Mouse (Mus musculus): ENCODE measurements at regions not wholly inside any gene's neighbourhood (a gene's known extent, or its start where the extent isn't known, plus 50 kb on each side); places are given as distances from the start of the nearest gene placed in this dataset.

DNA sequence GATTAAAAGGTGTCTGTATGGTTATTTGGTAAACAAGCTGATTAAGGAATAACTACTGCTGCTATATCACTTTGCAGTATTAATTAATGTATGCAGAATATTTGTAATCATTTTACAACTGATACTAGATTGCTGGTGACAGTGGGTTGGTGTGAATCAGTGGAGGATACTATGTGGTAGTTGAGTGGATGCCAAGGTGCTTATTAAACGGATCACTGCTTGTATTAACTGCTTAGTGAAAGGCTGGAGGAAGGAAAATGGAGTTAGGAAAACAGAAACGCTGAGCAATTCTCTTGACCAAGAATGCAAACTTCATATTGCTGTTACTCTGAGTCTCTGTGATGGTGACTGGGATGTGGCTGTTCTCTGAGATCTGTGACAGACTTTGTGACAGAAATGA is 86.8 kb upstream of the D1Pas1 start:
- no peak overlapping the region for H3K4me2 ChIP-seq (ENCODE audit: low read depth, low read length)
- no peak overlapping the region for H3K9ac ChIP-seq (replicated peaks; ENCODE audit: low read depth, low read length)
- H3K36me3 ChIP-seq (ENCODE audit: control insufficient read depth, insufficient read depth, low read length) = no peaks in the 10 kb centered on the region
- no peak for ATAC-seq (ENCODE audit: low read depth)
- H3K4me3 ChIP-seq (ENCODE audit: low read depth, low read length) = no peak overlapping the region
- H3K9me3 ChIP-seq (ENCODE audit: control insufficient read depth, low read length) = no peaks in the 10 kb centered on the region
- 88% methylated on average over 2 of the region's 2 CpGs for WGBS
- no peak overlapping the region for H3K27ac ChIP-seq (ENCODE audit: low read depth, low read length)
- H3K27me3 ChIP-seq (ENCODE audit: control insufficient read depth, insufficient read depth, low read length) = no peaks in the 10 kb centered on the region
- H3K4me1 ChIP-seq (ENCODE audit: control insufficient read depth, insufficient read depth, low read length) = no peaks in the 10 kb centered on the region

DNA sequence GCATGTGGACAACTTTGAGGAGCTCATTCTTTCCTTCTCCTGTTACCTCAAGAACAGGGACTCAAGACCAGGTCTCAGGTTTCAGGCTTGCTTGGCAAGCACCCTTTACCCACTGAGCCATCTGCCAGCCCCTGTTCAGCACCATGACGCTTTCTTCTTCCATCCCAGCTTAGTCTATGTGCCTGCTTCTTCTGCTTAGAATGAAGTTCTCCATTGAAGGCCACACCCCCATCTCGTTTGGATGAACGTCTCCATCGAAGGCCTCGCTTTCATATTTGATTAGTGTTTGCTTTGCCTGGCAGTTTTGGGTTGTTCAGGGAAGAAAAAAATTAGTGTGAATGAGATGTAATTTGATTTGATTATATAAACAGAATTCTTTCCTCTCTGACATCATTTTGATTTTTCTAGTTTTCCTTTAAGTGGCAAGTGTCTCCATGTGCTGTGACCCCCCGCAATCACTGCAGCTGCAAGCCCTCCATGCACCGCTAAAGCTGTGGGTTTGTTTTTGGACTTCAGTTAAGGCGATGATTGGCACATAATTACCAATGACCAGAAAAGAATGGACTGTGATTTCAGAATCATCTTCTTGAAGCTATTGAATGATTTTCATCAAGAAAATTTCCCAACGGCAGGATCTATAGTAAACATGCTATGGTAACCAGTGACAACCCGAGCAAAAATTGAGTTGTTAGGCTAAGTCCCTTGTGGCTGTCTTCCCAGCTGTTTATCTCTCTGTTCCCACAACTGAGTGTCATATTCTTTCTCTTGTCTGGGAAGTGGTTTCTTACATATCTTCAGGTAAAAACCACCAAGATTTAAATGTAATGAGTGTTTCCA is 106.4 kb upstream of the D1Pas1 start:
- Histone ChIP-seq H3K27me3 (ENCODE audit: control insufficient read depth, insufficient read depth, low read length) (no peaks in the 10 kb centered on the region), H3K9me3 (ENCODE audit: control insufficient read depth, low read length) (no peaks in the 10 kb centered on the region), H3K4me1 (ENCODE audit: control insufficient read depth, insufficient read depth, low read length) (no peaks in the 10 kb centered on the region), H3K4me3 (ENCODE audit: low read depth, low read length) (no peak overlapping the region), H3K9ac (replicated peaks; ENCODE audit: low read depth, low read length) (no peak overlapping the region), H3K27ac (ENCODE audit: low read depth, low read length) (no peak overlapping the region), H3K4me2 (ENCODE audit: low read depth, low read length) (no peak overlapping the region), H3K36me3 (ENCODE audit: control insufficient read depth, insufficient read depth, low read length) (no peaks in the 10 kb centered on the region)
- 90% methylated on average over 10 of the region's 10 CpGs for WGBS
- ATAC-seq (ENCODE audit: low read depth) = no peak

DNA sequence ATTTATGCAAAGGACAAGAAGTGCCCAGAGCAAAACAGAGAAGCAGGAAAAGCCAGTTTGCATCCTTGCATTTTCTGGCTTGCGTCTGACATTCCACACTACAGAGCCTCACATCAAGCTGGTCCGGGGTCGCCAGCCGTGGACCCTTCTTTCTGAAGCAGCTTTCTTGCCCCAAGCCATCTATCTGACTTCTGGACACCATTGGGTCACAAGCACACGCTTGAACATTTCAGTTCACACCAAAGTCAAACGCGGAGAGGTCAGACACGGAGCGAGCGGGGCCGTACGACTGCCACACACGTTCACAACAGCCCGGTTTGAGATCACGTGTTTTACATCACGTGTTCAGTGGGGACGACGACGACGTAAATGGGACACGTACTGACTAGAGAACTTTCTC is 108.9 kb upstream of the D1Pas1 start:
- no peak for ATAC-seq (ENCODE audit: low read depth)
- no peak overlapping the region for H3K27ac ChIP-seq (ENCODE audit: low read depth, low read length)
- H3K9ac ChIP-seq (replicated peaks; ENCODE audit: low read depth, low read length) = no peak overlapping the region
- H3K4me1 ChIP-seq (ENCODE audit: control insufficient read depth, insufficient read depth, low read length) = no peaks in the 10 kb centered on the region
- H3K36me3 ChIP-seq (ENCODE audit: control insufficient read depth, insufficient read depth, low read length) = no peaks in the 10 kb centered on the region
- no peak overlapping the region for H3K4me3 ChIP-seq (ENCODE audit: low read depth, low read length)
- H3K9me3 ChIP-seq (ENCODE audit: control insufficient read depth, low read length) = no peaks in the 10 kb centered on the region
- H3K27me3 ChIP-seq (ENCODE audit: control insufficient read depth, insufficient read depth, low read length) = no peaks in the 10 kb centered on the region
- WGBS = 91% methylated on average over 21 of the region's 21 CpGs
- no peak overlapping the region for H3K4me2 ChIP-seq (ENCODE audit: low read depth, low read length)

DNA sequence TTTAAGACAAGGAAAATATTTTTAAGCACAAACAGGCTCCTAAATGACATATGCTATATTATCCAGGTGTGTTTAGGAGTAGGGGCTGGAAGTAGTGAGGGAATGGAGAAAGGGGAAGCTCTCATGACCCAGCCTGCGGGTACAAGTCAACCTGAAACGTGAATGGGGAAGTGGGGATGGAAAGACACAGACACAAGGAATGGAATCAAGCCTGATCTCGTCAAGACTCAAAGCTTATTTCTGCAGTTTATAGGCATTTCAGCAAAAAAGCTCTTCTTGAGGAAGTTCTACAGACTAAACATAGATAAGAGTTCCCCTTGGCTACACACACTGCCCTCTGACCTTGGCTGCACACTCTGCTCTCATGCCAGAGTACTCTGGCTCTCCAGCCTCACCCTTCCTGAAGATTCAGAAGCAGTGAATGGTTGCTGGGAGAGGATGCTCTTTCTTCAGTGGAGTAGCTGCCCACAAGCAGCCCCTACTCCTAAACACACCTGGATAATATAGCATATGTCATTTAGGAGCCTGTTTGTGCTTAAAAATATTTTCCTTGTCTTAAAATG is 106.4 kb upstream of the Rrp15 start:
- no peak overlapping the region for H3K27ac ChIP-seq (ENCODE audit: low read depth, low read length)
- no peaks in the 10 kb centered on the region for H3K9me3 ChIP-seq (ENCODE audit: control insufficient read depth, low read length)
- H3K9ac ChIP-seq (replicated peaks; ENCODE audit: low read depth, low read length) = no peak overlapping the region
- H3K4me1 ChIP-seq (ENCODE audit: control insufficient read depth, insufficient read depth, low read length) = no peaks in the 10 kb centered on the region
- no peaks in the 10 kb centered on the region for H3K27me3 ChIP-seq (ENCODE audit: control insufficient read depth, insufficient read depth, low read length)
- no peak for ATAC-seq (ENCODE audit: low read depth)
- no peak overlapping the region for H3K4me2 ChIP-seq (ENCODE audit: low read depth, low read length)
- no peak overlapping the region for H3K4me3 ChIP-seq (ENCODE audit: low read depth, low read length)
- no peaks in the 10 kb centered on the region for H3K36me3 ChIP-seq (ENCODE audit: control insufficient read depth, insufficient read depth, low read length)
- 87% methylated on average over 3 of the region's 3 CpGs for WGBS

DNA sequence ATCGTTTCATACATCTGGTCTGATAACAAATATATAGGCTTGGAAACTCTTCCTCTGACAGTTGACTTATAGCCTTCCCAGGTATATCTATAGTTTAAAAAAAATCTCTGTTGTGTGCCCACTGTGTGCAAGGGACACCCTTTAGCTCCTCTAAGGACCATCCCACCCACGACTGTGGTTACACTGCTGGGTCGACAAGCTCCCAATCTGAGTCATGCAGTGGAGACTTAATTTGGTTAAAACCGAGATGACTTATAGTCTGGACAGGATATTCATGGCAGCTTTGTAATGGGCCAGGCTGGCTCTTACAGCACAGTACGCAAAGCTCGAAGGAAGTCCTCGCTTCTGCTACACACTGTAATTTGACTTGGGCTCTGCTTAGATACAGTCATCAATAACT is 96.1 kb upstream of the Rrp15 start:
- peaks cover 4% of the 10 kb centered on the region; the same call in 1 of the 2 replicates for H3K4me1 ChIP-seq (ENCODE audit: control insufficient read depth, insufficient read depth, low read length)
- H3K36me3 ChIP-seq (ENCODE audit: control insufficient read depth, insufficient read depth, low read length) = no peaks in the 10 kb centered on the region
- H3K27ac ChIP-seq (ENCODE audit: low read depth, low read length) = no peak overlapping the region
- no peaks in the 10 kb centered on the region for H3K27me3 ChIP-seq (ENCODE audit: control insufficient read depth, insufficient read depth, low read length)
- no peak overlapping the region for H3K4me2 ChIP-seq (ENCODE audit: low read depth, low read length)
- whole genome bisulfite sequencing = 83% methylated on average over 7 of the region's 7 CpGs
- H3K9me3 ChIP-seq (ENCODE audit: control insufficient read depth, low read length) = no peaks in the 10 kb centered on the region
- no peak overlapping the region for H3K9ac ChIP-seq (replicated peaks; ENCODE audit: low read depth, low read length)
- H3K4me3 ChIP-seq (ENCODE audit: low read depth, low read length) = no peak overlapping the region
- no peak for ATAC-seq (ENCODE audit: low read depth)

DNA sequence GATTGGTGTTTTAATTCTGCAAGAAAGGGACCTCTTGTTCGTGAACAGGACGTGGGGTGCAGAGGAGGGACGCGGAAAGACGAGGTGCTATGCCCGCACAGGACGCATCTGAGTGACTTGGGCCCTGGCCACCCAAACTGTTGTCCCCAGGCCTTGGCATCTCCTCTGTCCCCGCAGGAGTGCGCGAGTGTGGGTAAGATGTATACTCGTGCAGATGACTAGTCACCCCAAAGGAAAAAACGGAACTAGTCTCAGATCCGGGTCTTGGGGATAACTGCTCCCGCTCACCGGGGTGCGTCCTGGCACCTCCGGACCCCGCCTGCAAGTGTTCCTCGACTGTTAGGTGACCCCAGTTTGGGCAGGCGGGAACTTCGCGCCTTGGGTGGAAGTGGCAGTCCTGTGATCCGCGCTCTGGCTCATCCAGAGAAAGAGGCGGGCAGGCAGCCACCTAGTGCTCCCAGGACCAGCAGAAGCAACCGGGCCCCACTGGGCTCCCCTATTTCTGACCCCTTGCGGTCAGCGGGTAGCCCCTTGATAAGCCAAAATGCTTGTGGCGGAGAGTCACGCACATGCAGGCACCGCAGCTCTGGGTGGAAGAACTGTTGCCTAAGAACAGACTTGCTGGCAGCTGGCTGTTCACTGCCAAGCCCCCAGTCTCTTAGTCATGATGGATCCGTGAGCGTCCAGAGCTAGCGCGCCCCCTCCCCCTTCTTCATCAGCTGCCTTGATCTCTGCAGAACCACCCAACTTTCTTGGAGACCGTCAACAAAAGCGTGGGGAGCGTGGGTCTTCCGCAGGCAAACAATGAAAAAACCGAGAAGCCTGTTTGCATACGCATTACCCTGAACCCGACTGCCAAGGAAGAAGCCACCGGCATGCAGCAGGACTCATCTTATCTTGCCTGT is 85.0 kb upstream of the Rrp15 start:
- WGBS = 1% methylated on average over 42 of the region's 43 CpGs
- Histone ChIP-seq H3K4me2 (ENCODE audit: low read depth, low read length) (peak overlapping the region; percentile 92), H3K27me3 (ENCODE audit: control insufficient read depth, insufficient read depth, low read length) (no peaks in the 10 kb centered on the region; the same call in 1 of the 2 replicates), H3K9me3 (ENCODE audit: control insufficient read depth, low read length) (no peaks in the 10 kb centered on the region), H3K36me3 (ENCODE audit: control insufficient read depth, insufficient read depth, low read length) (no peaks in the 10 kb centered on the region), H3K4me3 (ENCODE audit: low read depth, low read length) (peak overlapping the region; percentile 32), H3K27ac (ENCODE audit: low read depth, low read length) (no peak overlapping the region; the same call in 1 of the 2 replicates), H3K9ac (replicated peaks; ENCODE audit: low read depth, low read length) (peak overlapping the region; percentile 52), H3K4me1 (ENCODE audit: control insufficient read depth, insufficient read depth, low read length) (peaks cover 9% of the 10 kb centered on the region)
- ATAC-seq (ENCODE audit: low read depth) = peak; percentile 73

DNA sequence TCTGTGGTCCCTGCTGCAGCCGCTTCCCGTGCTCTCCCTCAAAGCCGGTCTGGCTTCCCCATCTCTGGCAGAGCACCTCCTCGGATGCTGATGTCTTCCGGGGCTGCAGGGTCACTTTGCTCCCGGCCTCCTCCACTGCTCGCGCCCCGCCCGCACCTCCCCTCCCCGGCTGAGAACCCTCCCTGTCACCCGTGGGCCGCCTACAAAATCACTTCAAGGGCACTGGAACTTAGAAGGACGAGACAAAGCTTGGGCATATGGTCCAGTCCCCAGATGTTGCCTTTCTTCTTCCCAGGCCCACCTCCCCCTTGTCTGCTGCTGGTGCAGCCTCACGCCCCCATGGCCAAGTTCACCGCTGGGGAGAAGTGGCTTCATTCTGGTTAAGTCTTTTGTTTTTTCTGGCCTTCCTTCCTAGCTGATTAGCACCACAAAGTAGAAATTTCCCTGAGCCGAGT is 84.3 kb upstream of the Rrp15 start:
- no peak overlapping the region for H3K9ac ChIP-seq (replicated peaks; ENCODE audit: low read depth, low read length)
- no peaks in the 10 kb centered on the region for H3K36me3 ChIP-seq (ENCODE audit: control insufficient read depth, insufficient read depth, low read length)
- H3K4me3 ChIP-seq (ENCODE audit: low read depth, low read length) = peak overlapping the region; percentile 32
- H3K27me3 ChIP-seq (ENCODE audit: control insufficient read depth, insufficient read depth, low read length) = no peaks in the 10 kb centered on the region; the same call in 1 of the 2 replicates
- H3K4me1 ChIP-seq (ENCODE audit: control insufficient read depth, insufficient read depth, low read length) = peaks cover 9% of the 10 kb centered on the region
- H3K27ac ChIP-seq (ENCODE audit: low read depth, low read length) = no peak overlapping the region
- WGBS = 3% methylated on average over 17 of the region's 17 CpGs
- peak overlapping the region; percentile 92 for H3K4me2 ChIP-seq (ENCODE audit: low read depth, low read length)
- peak; percentile 49 for ATAC-seq (ENCODE audit: low read depth)
- no peaks in the 10 kb centered on the region for H3K9me3 ChIP-seq (ENCODE audit: control insufficient read depth, low read length)

DNA sequence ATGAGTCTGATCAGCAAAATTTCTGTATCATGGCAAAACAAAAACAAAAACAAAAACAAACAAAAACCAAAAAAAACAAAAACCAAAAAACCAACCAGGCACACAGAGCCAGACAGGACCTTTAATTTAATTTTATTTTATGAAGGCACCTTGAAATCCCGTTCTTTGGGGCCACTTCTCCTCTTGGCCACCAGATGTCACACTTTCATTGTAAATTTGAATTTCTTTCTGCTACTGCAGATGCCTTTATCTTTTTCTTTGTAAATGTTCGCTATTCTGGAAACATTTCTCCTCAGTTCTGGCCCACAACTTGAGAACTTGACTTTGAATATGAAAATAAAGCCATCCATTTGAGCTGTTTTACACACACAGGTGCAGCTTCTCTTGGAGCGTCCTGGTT is 78.6 kb upstream of the Rrp15 start:
- Histone ChIP-seq H3K4me3 (ENCODE audit: low read depth, low read length) (no peak overlapping the region), H3K9ac (replicated peaks; ENCODE audit: low read depth, low read length) (no peak overlapping the region), H3K9me3 (ENCODE audit: control insufficient read depth, low read length) (no peaks in the 10 kb centered on the region), H3K4me2 (ENCODE audit: low read depth, low read length) (no peak overlapping the region), H3K27ac (ENCODE audit: low read depth, low read length) (no peak overlapping the region), H3K4me1 (ENCODE audit: control insufficient read depth, insufficient read depth, low read length) (no peaks in the 10 kb centered on the region), H3K27me3 (ENCODE audit: control insufficient read depth, insufficient read depth, low read length) (no peaks in the 10 kb centered on the region; the same call in 1 of the 2 replicates), H3K36me3 (ENCODE audit: control insufficient read depth, insufficient read depth, low read length) (no peaks in the 10 kb centered on the region)
- 25% methylated on average over 3 of the region's 3 CpGs for WGBS
- ATAC-seq (ENCODE audit: low read depth) = no peak

Data from neural tube, embryonic 14.5 days (tissue).